Mouse (Mus musculus): Measurements from ENCODE around the gene Slc46a1.

GRCm38 (mm10) chr11:78475289-78475688, 9.8 kb downstream of the Slc46a1 start:
- no peak for TF ChIP-seq CTCF (IDR thresholded peaks at IDR 0.05; ENCODE audit: low read depth)
- no peak for TF ChIP-seq EP300 (IDR thresholded peaks at IDR 0.05; ENCODE audit: low read depth)
